Mouse (Mus musculus) adrenal gland, postnatal 4 days (tissue): ENCODE data around the gene Pitpnm3. TPM values are rescaled to one million over a fixed set of nuclear protein-coding genes. Genes with fewer than 3 reads are reported as not detected.
"Not testable (repeated sequence)": the region's sequence is repeated elsewhere in the genome, so short reads cannot be mapped to it uniquely, and the experiment has no call there.

ENCODE experiments used
- DNase-seq, 2 experiments: peaks; one replicate each; pipeline ENCODE4 v3.0.0; 2021 to 2022; ENCODE audit warnings: low spot score in 2 of 2, mixed read lengths in 2 of 2
- long read RNA-seq, 2 experiments: library from polyadenylated mRNA; stranded (forward); transcript quantifications; one replicate each; pipeline ENCODE4 v2.0.0; 2021
- total RNA-seq, 2 experiments: library from RNA; stranded (reverse); gene quantifications; 2 replicates each; pipeline ENCODE4 v1.2.3; 2021

Pitpnm3 gene
- total RNA-seq, result 1 to 10 TPM in 1 of 2 experiments, under 1 TPM in 1; 0.79 to 1.4 TPM
- long read RNA-seq, experiment 1, result 0 reads
- long read RNA-seq, experiment 2, partial matches to known transcripts, result 0 of 1 reads
- long read RNA-seq, experiment 2, other reads (novel, unspliced or antisense), result 1 of 1 reads

GRCm38 (mm10) chr11:72135383-72136158, at the start of gene Pitpnm3:
Gene Pitpnm3, minus strand, starts transcription at chr11:72135778.
- no peak for DNase-seq

GRCm38 (mm10) chr11:72184252-72184651, 48.7 kb upstream of the Pitpnm3 start:
- no peak for DNase-seq

- no peak for DNase-seq
Measured at GRCm38 (mm10) chr11:72181136-72181535, 45.6 kb upstream of the Pitpnm3 start.

- DNase-seq, result no peak
Measured at GRCm38 (mm10) chr11:72180556-72180955, 45.0 kb upstream of the Pitpnm3 start.

GRCm38 (mm10) chr11:72176553-72176952, 41.0 kb upstream of the Pitpnm3 start:
- no peak for DNase-seq

- no peak for DNase-seq
Measured at GRCm38 (mm10) chr11:72175966-72176365, 40.4 kb upstream of the Pitpnm3 start.

- DNase-seq, result no peak
Measured at GRCm38 (mm10) chr11:72174721-72175120, 39.1 kb upstream of the Pitpnm3 start.

GRCm38 (mm10) chr11:72173506-72173905, 37.9 kb upstream of the Pitpnm3 start:
- no peak for DNase-seq

- not testable (repeated sequence) for DNase-seq
Measured at GRCm38 (mm10) chr11:72171906-72172305, 36.3 kb upstream of the Pitpnm3 start.

GRCm38 (mm10) chr11:72169871-72170270, 34.3 kb upstream of the Pitpnm3 start:
- DNase-seq, result no peak

GRCm38 (mm10) chr11:72163198-72163597, 27.6 kb upstream of the Pitpnm3 start:
- DNase-seq, result no peak

- DNase-seq, result no peak
Measured at GRCm38 (mm10) chr11:72156624-72157023, 21.0 kb upstream of the Pitpnm3 start.

GRCm38 (mm10) chr11:72155981-72156428, 20.4 kb upstream of the Pitpnm3 start:
- no peak for DNase-seq

GRCm38 (mm10) chr11:72155186-72155980, 19.8 kb upstream of the Pitpnm3 start:
- DNase-seq, result no peak

- no peak for DNase-seq
Measured at GRCm38 (mm10) chr11:72153122-72153862, 17.7 kb upstream of the Pitpnm3 start.

GRCm38 (mm10) chr11:72151120-72151519, 15.5 kb upstream of the Pitpnm3 start:
- DNase-seq, result no peak

GRCm38 (mm10) chr11:72147910-72148309, 12.3 kb upstream of the Pitpnm3 start:
- no peak for DNase-seq

GRCm38 (mm10) chr11:72145877-72146248, 10.3 kb upstream of the Pitpnm3 start:
- no peak for DNase-seq

- no peak for DNase-seq
Measured at GRCm38 (mm10) chr11:72145182-72145876, 9.8 kb upstream of the Pitpnm3 start.

- no peak for DNase-seq
Measured at GRCm38 (mm10) chr11:72142889-72143288, 7.3 kb upstream of the Pitpnm3 start.

GRCm38 (mm10) chr11:72140198-72140597, 4.6 kb upstream of the Pitpnm3 start:
- no peak for DNase-seq
